Mouse (Mus musculus) thymus, adult 2 months (tissue): ENCODE data around the gene Hyal4.

Source experiments
- CTCF ChIP-seq: fragments of 200-500 bp; IDR thresholded peaks from 2 replicates; pipeline ENCODE4 v1.5.1; 2012; ENCODE audit warnings: mild to moderate bottlenecking, control low read depth, low read length, moderate library complexity, borderline replicate concordance; ENCODE audit not compliant: control insufficient read depth, poor library complexity, insufficient read depth; ENCODE audit errors: extremely low read depth
- POLR2A ChIP-seq: fragments of 200-500 bp; IDR thresholded peaks from 2 replicates; pipeline ENCODE4 v1.6.1; 2012; ENCODE audit warnings: mild to moderate bottlenecking, low read length, control low read depth, moderate library complexity; ENCODE audit not compliant: control insufficient read depth, poor library complexity, insufficient read depth; ENCODE audit errors: extremely low read depth

DNA sequence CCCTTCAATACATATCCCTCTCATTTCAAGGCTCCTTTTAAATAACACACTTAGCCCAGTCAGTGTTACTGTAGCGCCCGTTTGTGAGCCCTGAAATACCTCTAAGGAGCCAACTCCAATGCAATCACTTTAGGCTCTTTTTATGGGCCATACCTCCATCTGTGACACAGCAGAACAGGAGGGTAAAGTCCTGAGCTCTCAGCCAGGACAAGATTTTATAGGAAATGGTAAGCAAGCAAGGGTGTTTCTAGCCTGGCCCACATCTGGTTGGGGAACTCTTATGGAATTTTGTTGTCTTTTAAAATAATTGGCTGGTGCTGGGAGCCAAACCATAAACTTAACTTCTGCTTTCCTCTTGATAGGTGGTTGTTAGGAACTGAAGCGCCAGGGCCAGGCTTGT, 11.2 kb downstream of the Hyal4 start:
- TF ChIP-seq CTCF (no peak), POLR2A (no peak)
